Mouse (Mus musculus): ENCODE measurements around the gene Zfp512b. TPM values are rescaled to one million over a fixed set of nuclear protein-coding genes. Genes with fewer than 3 reads are reported as not detected.

Gene Zfp512b
- polyA plus RNA-seq, 1 experiment from 2014 or later = 10.5 TPM

- Histone ChIP-seq H3K27ac (ENCODE audit: low read depth) (peak overlapping the region; percentile 77), H3K27me3 (ENCODE audit: insufficient read depth, low read length) (no peaks in the 10 kb centered on the region), H3K4me1 (ENCODE audit: insufficient read depth) (peaks cover 5% of the 10 kb centered on the region), H3K36me3 (replicated peaks; ENCODE audit: insufficient read depth, low read length) (peaks cover 4% of the 10 kb centered on the region; the same call in 1 of the 2 replicates), H3K4me3 (ENCODE audit: low read depth, low read length) (no peak overlapping the region), H3K9me3 (ENCODE audit: low read length) (no peaks in the 10 kb centered on the region), H3K4me2 (ENCODE audit: low read depth, low read length) (peak overlapping the region; percentile 36; the same call in 1 of the 2 replicates), H3K9ac (replicated peaks) (0 out of 2 replicates have a peak overlapping the region, but pooled peaks have one; percentile 21)
- DNase-seq (peak; percentile 22), ATAC-seq (peak; percentile 56)
- 58% methylated on average over 2 of the region's 2 CpGs for WGBS (ENCODE audit: insufficient replicate concordance)
- no peak for TF ChIP-seq CTCF (IDR thresholded peaks at IDR 0.05; ENCODE audit: low read depth)
- no peak for TF ChIP-seq EP300 (IDR thresholded peaks at IDR 0.05; ENCODE audit: low read depth)
These were observed 55.1 kb downstream of the Zfp512b start for GRCm38 (mm10) chr2:181537444-181538047.

GRCm38 (mm10) chr2:181536410-181536809 is 56.2 kb downstream of the Zfp512b start:
- no peak for DNase-seq
- no peaks in the 10 kb centered on the region for H3K27me3 ChIP-seq (ENCODE audit: insufficient read depth, low read length)
- 65% methylated on average over 2 of the region's 2 CpGs for WGBS (ENCODE audit: insufficient replicate concordance)
- peak; percentile 73 for ATAC-seq
- H3K4me2 ChIP-seq (ENCODE audit: low read depth, low read length) = no peak overlapping the region
- peaks cover 7% of the 10 kb centered on the region; the same call in 1 of the 2 replicates for H3K36me3 ChIP-seq (replicated peaks; ENCODE audit: insufficient read depth, low read length)
- H3K4me3 ChIP-seq (ENCODE audit: low read depth, low read length) = no peak overlapping the region
- no peak overlapping the region for H3K9ac ChIP-seq (replicated peaks)
- TF ChIP-seq EP300 (IDR thresholded peaks at IDR 0.05; ENCODE audit: low read depth) = peak; percentile 35; the same call in 1 of the 2 replicates
- no peak for TF ChIP-seq CTCF (IDR thresholded peaks at IDR 0.05; ENCODE audit: low read depth)
- H3K9me3 ChIP-seq (ENCODE audit: low read length) = no peaks in the 10 kb centered on the region
- peaks cover 5% of the 10 kb centered on the region for H3K4me1 ChIP-seq (ENCODE audit: insufficient read depth)
- peak overlapping the region; percentile 30; the same call in 1 of the 2 replicates for H3K27ac ChIP-seq (ENCODE audit: low read depth)

DNA sequence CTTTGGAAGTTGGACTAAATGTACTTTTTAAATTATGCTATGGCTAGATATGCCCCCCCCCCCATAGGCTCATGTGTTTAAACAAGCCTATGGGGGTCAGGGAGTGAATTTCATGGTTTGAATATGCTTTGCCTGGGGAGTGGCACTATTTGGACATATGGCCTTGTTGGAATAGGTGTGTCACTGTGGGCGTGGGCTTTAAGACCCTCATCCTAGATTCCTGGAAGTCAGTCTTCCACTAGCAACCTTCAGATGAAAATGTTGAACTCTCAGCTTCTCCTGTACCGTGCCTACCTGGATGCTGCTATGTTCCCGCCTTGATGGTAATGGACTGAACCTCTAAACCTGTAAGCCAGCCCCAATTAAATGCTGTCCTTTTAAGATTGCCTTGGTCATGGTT is 60.0 kb downstream of the Zfp512b start:
- H3K9me3 ChIP-seq (ENCODE audit: low read length) = no peaks in the 10 kb centered on the region
- H3K4me3 ChIP-seq (ENCODE audit: low read depth, low read length) = no peak overlapping the region
- no peaks in the 10 kb centered on the region for H3K27me3 ChIP-seq (ENCODE audit: insufficient read depth, low read length)
- DNase-seq = no peak
- H3K36me3 ChIP-seq (replicated peaks; ENCODE audit: insufficient read depth, low read length) = peaks cover 19% of the 10 kb centered on the region
- H3K4me1 ChIP-seq (ENCODE audit: insufficient read depth) = peaks cover 2% of the 10 kb centered on the region
- no peak overlapping the region for H3K9ac ChIP-seq (replicated peaks)
- no peak for TF ChIP-seq CTCF (IDR thresholded peaks at IDR 0.05; ENCODE audit: low read depth)
- H3K27ac ChIP-seq (ENCODE audit: low read depth) = no peak overlapping the region
- no peak overlapping the region for H3K4me2 ChIP-seq (ENCODE audit: low read depth, low read length)
- ATAC-seq = no peak
- WGBS (ENCODE audit: insufficient replicate concordance) = 90% methylated on average over 3 of the region's 3 CpGs

Small RNA genes within 50 kb of the gene (microRNA-seq; reads per million reads assigned to microRNA genes)
- gene Mir7006 = not detected

Other genes with a start within 250 kb of the Zfp512b start
- 7.7 and 9.4 TPM in 2 replicates for gene Zgpat, start 227.9 kb downstream of the Zfp512b start, polyA plus RNA-seq (2015; fragmentation: Nextera tagmentation; extraction: Ambion mirVana)
- gene Arfrp1, start 227.4 kb downstream of the Zfp512b start, polyA plus RNA-seq (2015; fragmentation: Nextera tagmentation; extraction: Ambion mirVana) = 17.9 and 19.4 TPM in 2 replicates
- gene Lime1, start 212.7 kb downstream of the Zfp512b start, polyA plus RNA-seq (2015; fragmentation: Nextera tagmentation; extraction: Ambion mirVana) = 3.7 and 4.0 TPM in 2 replicates
- gene Zbtb46, start 133.4 kb downstream of the Zfp512b start, polyA plus RNA-seq (2015; fragmentation: Nextera tagmentation; extraction: Ambion mirVana) = 3.0 and 3.5 TPM in 2 replicates
- 0.06 and 0.08 TPM in 2 replicates for gene Abhd16b, start 99.6 kb downstream of the Zfp512b start, polyA plus RNA-seq (2015; fragmentation: Nextera tagmentation; extraction: Ambion mirVana)
- 51.8 and 52.5 TPM in 2 replicates for gene Tpd52l2, start 95.7 kb downstream of the Zfp512b start, polyA plus RNA-seq (2015; fragmentation: Nextera tagmentation; extraction: Ambion mirVana)
- gene Dnajc5, start 72.3 kb downstream of the Zfp512b start, polyA plus RNA-seq (2015; fragmentation: Nextera tagmentation; extraction: Ambion mirVana) = 20.5 and 24.7 TPM in 2 replicates
- 20.3 and 22.8 TPM in 2 replicates for gene Uckl1, start 7.9 kb downstream of the Zfp512b start, polyA plus RNA-seq (2015; fragmentation: Nextera tagmentation; extraction: Ambion mirVana)
- 16.7 and 17.5 TPM in 2 replicates for gene Prpf6, start 935 bp downstream of the Zfp512b start, polyA plus RNA-seq (2015; fragmentation: Nextera tagmentation; extraction: Ambion mirVana)
- gene Samd10, start 6.4 kb upstream of the Zfp512b start, polyA plus RNA-seq (2015; fragmentation: Nextera tagmentation; extraction: Ambion mirVana) = 2.1 and 2.3 TPM in 2 replicates
- not detected in 2 replicates for gene Gm29797, start 64.2 kb upstream of the Zfp512b start, polyA plus RNA-seq (2015; fragmentation: Nextera tagmentation; extraction: Ambion mirVana)
- gene Sox18, start 78.8 kb upstream of the Zfp512b start, polyA plus RNA-seq (2015; fragmentation: Nextera tagmentation; extraction: Ambion mirVana) = 11.4 and 12.2 TPM in 2 replicates
- gene Tcea2, start 87.5 kb upstream of the Zfp512b start, polyA plus RNA-seq (2015; fragmentation: Nextera tagmentation; extraction: Ambion mirVana) = 3.8 and 4.4 TPM in 2 replicates
- 18.6 and 20.5 TPM in 2 replicates for gene Rgs19, start 101.2 kb upstream of the Zfp512b start, polyA plus RNA-seq (2015; fragmentation: Nextera tagmentation; extraction: Ambion mirVana)
- not detected in 2 replicates for gene Lkaaear1, start 105.6 kb upstream of the Zfp512b start, polyA plus RNA-seq (2015; fragmentation: Nextera tagmentation; extraction: Ambion mirVana)
- 0.07 and 0.17 TPM in 2 replicates for gene Oprl1, start 122.2 kb upstream of the Zfp512b start, polyA plus RNA-seq (2015; fragmentation: Nextera tagmentation; extraction: Ambion mirVana)
- not detected in 2 replicates for gene Myt1, start 170.5 kb upstream of the Zfp512b start, polyA plus RNA-seq (2015; fragmentation: Nextera tagmentation; extraction: Ambion mirVana)
- gene Pcmtd2, start 245.1 kb upstream of the Zfp512b start, polyA plus RNA-seq (2015; fragmentation: Nextera tagmentation; extraction: Ambion mirVana) = 10.5 and 11.1 TPM in 2 replicates

Data from liver, postnatal 0 days (tissue).